Mouse (Mus musculus) limb, embryonic 11.5 days (tissue): ENCODE measurements around the gene Il33. TPM values are rescaled to one million over a fixed set of nuclear protein-coding genes. Genes with fewer than 3 reads are reported as not detected.

Experiments used
- ATAC-seq: fragments of 200-750 bp; cut with Nextera tagmentation; 2 replicates; pipeline ENCODE4 v1.8.0; 2017; ENCODE audit warnings: low read depth; ENCODE audit not compliant: insufficient number of reproducible peaks, low FRiP score, low TSS enrichment
- DNase-seq: peaks from one replicate; pipeline ENCODE4 v3.0.0-alpha.2; 2015; ENCODE audit warnings: low spot score
- H3K27ac ChIP-seq: fragments of 300-500 bp; sonication (generic); replicated peaks from 2 replicates; pipeline ENCODE4 v1.5.1; 2014; ENCODE audit warnings: low read depth, mild to moderate bottlenecking, low read length
- H3K27me3 ChIP-seq: fragments of 300-500 bp; sonication (generic); 2 replicates; pipeline ENCODE4 v1.6.1; 2014; ENCODE audit warnings: mild to moderate bottlenecking, low read length, mixed read lengths; ENCODE audit not compliant: control insufficient read depth, insufficient read depth
- H3K36me3 ChIP-seq: fragments of 300-500 bp; sonication (generic); 2 replicates; pipeline ENCODE4 v1.6.1; 2014; ENCODE audit warnings: mild to moderate bottlenecking, low read length, moderate library complexity, mixed read lengths; ENCODE audit not compliant: control insufficient read depth, insufficient read depth
- H3K4me1 ChIP-seq: fragments of 300-500 bp; sonication (generic); 2 replicates; pipeline ENCODE4 v1.6.1; 2014; ENCODE audit warnings: low read length, mixed read lengths; ENCODE audit not compliant: control insufficient read depth, insufficient read depth
- H3K4me2 ChIP-seq: fragments of 300-500 bp; sonication (generic); 2 replicates; pipeline ENCODE4 v1.6.1; 2014; ENCODE audit warnings: low read depth, mild to moderate bottlenecking, moderate library complexity; ENCODE audit not compliant: severe bottlenecking
- H3K4me3 ChIP-seq: fragments of 300-500 bp; sonication (generic); 2 replicates; pipeline ENCODE4 v1.5.1; 2014; ENCODE audit warnings: low read depth, low read length
- H3K9ac ChIP-seq: fragments of 300-500 bp; sonication (generic); 2 replicates; pipeline ENCODE4 v1.6.1; 2014; ENCODE audit warnings: mild to moderate bottlenecking, low read length
- H3K9me3 ChIP-seq: fragments of 300-500 bp; sonication (generic); 2 replicates; pipeline ENCODE4 v1.6.1; 2016; ENCODE audit warnings: low read length; ENCODE audit not compliant: control insufficient read depth
- WGBS: fragments of 180-500 bp; shearing (Covaris S2); extraction: QIAGEN DNeasy Blood & Tissue Kit; methylation state at CpG from one replicate; pipeline ENCODE4 v1.1.7; 2014; 5-methylcytosine and 5-hydroxymethylcytosine counted together
- polyA plus RNA-seq: library from polyadenylated mRNA; unstranded; fragments of >200 nt; fragmentation: Nextera tagmentation; extraction: Ambion mirVana; gene quantifications from 2 replicates; pipeline ENCODE4 v1.2.1, GENCODE M21; 2014

The Il33 gene
- polyA plus RNA-seq, 1 experiment from 2014 or later, result 0.19 TPM

- ATAC-seq (no peak), DNase-seq (no peak)
- Histone ChIP-seq H3K4me3 (no peak overlapping the region), H3K4me1 (no peaks in the 10 kb centered on the region), H3K27ac (no peak overlapping the region), H3K9me3 (no peaks in the 10 kb centered on the region), H3K36me3 (no peaks in the 10 kb centered on the region), H3K4me2 (no peak overlapping the region), H3K27me3 (no peaks in the 10 kb centered on the region), H3K9ac (no peak overlapping the region)
- 79% methylated on average over 4 of the region's 4 CpGs for WGBS
These were observed 32.9 kb upstream of the Il33 start for GRCm38 (mm10) chr19:29891981-29892380.

GRCm38 (mm10) chr19:29892786-29893185 lies 32.1 kb upstream of the Il33 start:
- Histone ChIP-seq H3K27ac (no peak overlapping the region), H3K27me3 (no peaks in the 10 kb centered on the region), H3K4me2 (no peak overlapping the region), H3K9me3 (no peaks in the 10 kb centered on the region), H3K36me3 (no peaks in the 10 kb centered on the region), H3K9ac (no peak overlapping the region), H3K4me1 (no peaks in the 10 kb centered on the region), H3K4me3 (no peak overlapping the region)
- ATAC-seq (no peak), DNase-seq (no peak)
- WGBS, result 71% methylated on average over 6 of the region's 6 CpGs

- no peak overlapping the region for H3K9ac ChIP-seq
- no peaks in the 10 kb centered on the region for H3K27me3 ChIP-seq
- no peak overlapping the region for H3K27ac ChIP-seq
- no peaks in the 10 kb centered on the region for H3K4me1 ChIP-seq
- no peak overlapping the region for H3K4me3 ChIP-seq
- H3K9me3 ChIP-seq, result no peaks in the 10 kb centered on the region
- no peak overlapping the region for H3K4me2 ChIP-seq
- H3K36me3 ChIP-seq, result no peaks in the 10 kb centered on the region
- no peak for ATAC-seq
- no peak for DNase-seq
- 91% methylated on average over 4 of the region's 4 CpGs for WGBS
These were observed 31.1 kb upstream of the Il33 start for GRCm38 (mm10) chr19:29893718-29894273.

GRCm38 (mm10) chr19:29894381-29894780 lies 30.5 kb upstream of the Il33 start:
- no peaks in the 10 kb centered on the region for H3K9me3 ChIP-seq
- H3K27ac ChIP-seq, result no peak overlapping the region
- WGBS, result 85% methylated on average over 12 of the region's 12 CpGs
- H3K27me3 ChIP-seq, result no peaks in the 10 kb centered on the region
- H3K4me1 ChIP-seq, result no peaks in the 10 kb centered on the region
- ATAC-seq (no peak), DNase-seq (no peak)
- no peak overlapping the region for H3K4me3 ChIP-seq
- H3K9ac ChIP-seq, result no peak overlapping the region
- no peak overlapping the region for H3K4me2 ChIP-seq
- H3K36me3 ChIP-seq, result no peaks in the 10 kb centered on the region

GRCm38 (mm10) chr19:29895047-29895446 lies 29.9 kb upstream of the Il33 start:
- no peak overlapping the region for H3K4me2 ChIP-seq
- 89% methylated on average over 7 of the region's 7 CpGs for WGBS
- ATAC-seq, result no peak
- H3K4me1 ChIP-seq, result no peaks in the 10 kb centered on the region
- H3K9me3 ChIP-seq, result no peaks in the 10 kb centered on the region; the same call in 1 of the 2 replicates
- H3K36me3 ChIP-seq, result no peaks in the 10 kb centered on the region
- no peak overlapping the region for H3K9ac ChIP-seq
- H3K4me3 ChIP-seq, result no peak overlapping the region
- no peak overlapping the region for H3K27ac ChIP-seq
- DNase-seq, result no peak
- H3K27me3 ChIP-seq, result no peaks in the 10 kb centered on the region

- WGBS, result 98% methylated on average over 3 of the region's 3 CpGs
- Histone ChIP-seq H3K36me3 (no peaks in the 10 kb centered on the region), H3K9me3 (no peaks in the 10 kb centered on the region; the same call in 1 of the 2 replicates), H3K27me3 (no peaks in the 10 kb centered on the region), H3K27ac (no peak overlapping the region), H3K9ac (no peak overlapping the region), H3K4me2 (no peak overlapping the region), H3K4me3 (no peak overlapping the region), H3K4me1 (no peaks in the 10 kb centered on the region)
- ATAC-seq (no peak), DNase-seq (no peak)
These were observed 24.6 kb upstream of the Il33 start for GRCm38 (mm10) chr19:29900318-29900717.

GRCm38 (mm10) chr19:29902343-29903070 lies 22.4 kb upstream of the Il33 start:
- Histone ChIP-seq H3K9me3 (no peaks in the 10 kb centered on the region; the same call in 1 of the 2 replicates), H3K36me3 (no peaks in the 10 kb centered on the region), H3K27ac (no peak overlapping the region), H3K4me1 (no peaks in the 10 kb centered on the region), H3K9ac (no peak overlapping the region), H3K27me3 (no peaks in the 10 kb centered on the region), H3K4me2 (no peak overlapping the region), H3K4me3 (no peak overlapping the region)
- DNase-seq (no peak), ATAC-seq (no peak)
- 56% methylated on average over 4 of the region's 4 CpGs for WGBS

- Histone ChIP-seq H3K4me2 (no peak overlapping the region), H3K27ac (no peak overlapping the region), H3K27me3 (no peaks in the 10 kb centered on the region), H3K9ac (no peak overlapping the region), H3K4me1 (no peaks in the 10 kb centered on the region), H3K9me3 (no peaks in the 10 kb centered on the region), H3K4me3 (no peak overlapping the region), H3K36me3 (no peaks in the 10 kb centered on the region)
- DNase-seq (no peak), ATAC-seq (no peak)
- 81% methylated on average over 1 of the region's 1 CpGs for WGBS
These were observed 19.0 kb upstream of the Il33 start for GRCm38 (mm10) chr19:29905896-29906295.
